Mouse (Mus musculus) midbrain, embryonic 11.5 days (tissue): ENCODE data around the gene Dusp1. TPM values are rescaled to one million over a fixed set of nuclear protein-coding genes. Genes with fewer than 3 reads are reported as not detected.

Source experiments
- ATAC-seq: fragments of 200-750 bp; cut with Nextera tagmentation; 2 replicates; pipeline ENCODE4 v1.8.0; 2017; ENCODE audit warnings: moderate TSS enrichment, moderate library complexity; ENCODE audit not compliant: low FRiP score
- DNase-seq: peaks from one replicate; pipeline ENCODE4 v3.0.0; 2015; ENCODE audit warnings: low spot score; ENCODE audit errors: missing footprints
- H3K27ac ChIP-seq: fragments of 300-500 bp; sonication (generic); 2 replicates; pipeline ENCODE4 v1.5.1; 2014; ENCODE audit warnings: low read depth, low read length
- H3K27me3 ChIP-seq: fragments of 300-500 bp; sonication (generic); 2 replicates; pipeline ENCODE4 v1.6.1; 2014; ENCODE audit warnings: mild to moderate bottlenecking, low read length, moderate library complexity, mixed read lengths; ENCODE audit not compliant: control insufficient read depth, insufficient read depth
- H3K36me3 ChIP-seq: fragments of 300-500 bp; sonication (generic); 2 replicates; pipeline ENCODE4 v1.6.1; 2014; ENCODE audit warnings: mild to moderate bottlenecking, low read length, moderate library complexity, mixed read lengths; ENCODE audit not compliant: control insufficient read depth, insufficient read depth
- H3K4me1 ChIP-seq: fragments of 300-500 bp; sonication (generic); 2 replicates; pipeline ENCODE4 v1.6.1; 2014; ENCODE audit warnings: low read length; ENCODE audit not compliant: control insufficient read depth, insufficient read depth
- H3K4me2 ChIP-seq: fragments of 300-500 bp; sonication (generic); 2 replicates; pipeline ENCODE4 v1.6.1; 2014; ENCODE audit warnings: mild to moderate bottlenecking, moderate library complexity
- H3K4me3 ChIP-seq: fragments of 300-500 bp; sonication (generic); 2 replicates; pipeline ENCODE4 v1.5.1; 2014; ENCODE audit warnings: low read depth, low read length
- H3K9ac ChIP-seq: fragments of 300-500 bp; sonication (generic); 2 replicates; pipeline ENCODE4 v1.6.1; 2014; ENCODE audit warnings: low read length
- H3K9me3 ChIP-seq: fragments of 300-500 bp; sonication (generic); 2 replicates; pipeline ENCODE4 v1.6.1; 2016; ENCODE audit warnings: low read length; ENCODE audit not compliant: control insufficient read depth
- WGBS: fragments of 180-500 bp; shearing (Covaris S2); extraction: QIAGEN DNeasy Blood & Tissue Kit; methylation state at CpG from one replicate; pipeline ENCODE4 v1.1.7; 2014; 5-methylcytosine and 5-hydroxymethylcytosine counted together
- polyA plus RNA-seq: library from polyadenylated mRNA; unstranded; fragments of >200 nt; fragmentation: Nextera tagmentation; extraction: Ambion mirVana; gene quantifications from 2 replicates; pipeline ENCODE4 v1.2.1, GENCODE M21; 2014

Gene Dusp1
- polyA plus RNA-seq, 1 experiment from 2014 or later = 30.2 TPM

GRCm38 (mm10) chr17:26507966-26508344 is 54.0 kb downstream of the Dusp1 start:
- under 1% methylated on average over 46 of the region's 46 CpGs for WGBS
- no peaks in the 10 kb centered on the region for H3K36me3 ChIP-seq
- H3K9ac ChIP-seq = peak overlapping the region; percentile 85
- peak overlapping the region; percentile 78 for H3K4me2 ChIP-seq
- H3K9me3 ChIP-seq = no peaks in the 10 kb centered on the region
- peak overlapping the region; percentile 63 for H3K4me3 ChIP-seq
- no peaks in the 10 kb centered on the region for H3K27me3 ChIP-seq
- peak overlapping the region; percentile 97 for H3K27ac ChIP-seq
- peaks cover 36% of the 10 kb centered on the region for H3K4me1 ChIP-seq
- ATAC-seq = peak; percentile 69
- no peak for DNase-seq

DNA sequence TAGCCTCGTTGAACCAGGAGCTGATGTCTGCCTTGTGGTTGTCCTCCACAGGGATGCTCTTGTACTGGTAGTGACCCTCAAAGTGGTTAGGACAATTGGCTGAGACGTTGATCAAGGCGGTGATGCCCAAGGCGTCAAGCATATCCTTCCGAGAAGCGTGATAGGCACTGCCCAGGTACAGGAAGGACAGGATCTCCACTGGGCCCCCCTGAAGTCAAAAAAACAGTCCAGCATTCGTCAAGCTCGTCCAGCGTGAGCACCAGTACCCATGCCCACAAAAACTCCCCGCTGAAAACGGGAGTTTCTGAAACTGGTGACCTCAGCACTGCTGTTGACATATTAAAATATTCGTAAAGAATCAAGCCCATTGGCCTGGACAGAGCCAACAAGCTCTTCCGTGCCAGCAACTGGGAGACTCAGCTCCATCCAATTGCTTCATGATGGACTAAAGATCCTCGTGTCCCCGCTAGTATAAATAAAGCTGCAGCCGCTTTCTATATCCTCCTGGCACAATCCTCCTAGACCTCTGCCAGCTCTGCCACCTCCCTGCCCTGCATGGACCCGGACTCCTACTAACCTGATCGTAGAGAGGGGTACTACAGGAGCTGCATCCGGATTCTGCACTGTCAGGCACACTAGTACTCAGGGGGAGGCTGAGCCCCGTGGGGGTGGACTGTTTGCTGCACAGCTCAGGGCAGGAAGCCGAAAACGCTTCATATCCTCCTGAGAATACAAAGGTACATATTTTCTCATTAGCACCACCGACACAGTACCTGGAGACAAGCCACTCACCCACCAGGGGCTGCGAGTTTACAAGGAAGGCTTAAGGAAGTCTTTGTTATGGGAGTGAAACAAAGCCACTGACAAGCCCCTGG is 54.7 kb downstream of the Dusp1 start:
- WGBS = 27% methylated on average over 24 of the region's 24 CpGs
- Histone ChIP-seq H3K4me1 (peaks cover 43% of the 10 kb centered on the region), H3K9me3 (no peaks in the 10 kb centered on the region), H3K36me3 (no peaks in the 10 kb centered on the region), H3K27ac (peak overlapping the region; percentile 97), H3K4me3 (peak overlapping the region; percentile 63), H3K4me2 (peak overlapping the region; percentile 78), H3K9ac (peak overlapping the region; percentile 85), H3K27me3 (no peaks in the 10 kb centered on the region)
- ATAC-seq (no peak), DNase-seq (peak; percentile 95)

GRCm38 (mm10) chr17:26506031-26506641 is 55.8 kb downstream of the Dusp1 start:
- peaks cover 45% of the 10 kb centered on the region for H3K4me1 ChIP-seq
- peak overlapping the region; percentile 78 for H3K4me2 ChIP-seq
- H3K9ac ChIP-seq = 0 out of 2 replicates have a peak overlapping the region, but pooled peaks have one; percentile 85

DNA sequence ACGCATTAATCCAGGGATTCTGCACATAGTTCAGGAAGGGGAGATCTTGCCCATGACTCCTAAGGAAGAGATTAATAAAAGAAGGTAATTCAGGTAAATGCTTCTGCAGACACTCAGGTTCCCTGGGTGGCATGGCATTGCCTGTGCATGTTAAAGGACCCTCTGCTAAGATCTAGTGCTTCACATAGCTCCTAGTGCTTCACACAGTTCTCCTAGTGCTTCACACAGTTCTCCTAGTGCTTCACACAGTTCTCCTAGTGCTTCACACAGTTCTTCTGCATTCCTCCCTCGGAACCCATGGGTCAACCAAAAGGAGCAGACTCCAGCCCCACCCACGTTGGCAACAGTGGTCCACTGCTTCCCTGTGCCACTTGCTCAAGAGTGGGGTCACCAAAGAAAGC is 56.7 kb downstream of the Dusp1 start:
- H3K4me3 ChIP-seq = no peak overlapping the region
- H3K9me3 ChIP-seq = no peaks in the 10 kb centered on the region
- no peaks in the 10 kb centered on the region for H3K36me3 ChIP-seq
- 79% methylated on average over 3 of the region's 3 CpGs for WGBS
- H3K4me1 ChIP-seq = peaks cover 45% of the 10 kb centered on the region
- peak; percentile 64 for DNase-seq
- H3K4me2 ChIP-seq = no peak overlapping the region
- H3K9ac ChIP-seq = no peak overlapping the region
- H3K27ac ChIP-seq = no peak overlapping the region
- H3K27me3 ChIP-seq = no peaks in the 10 kb centered on the region
- no peak for ATAC-seq

More at GRCm38 (mm10) chr17:26506031-26506641, 55.8 kb downstream of the Dusp1 start:
- WGBS = 83% methylated on average over 14 of the region's 14 CpGs
- DNase-seq (peak; percentile 77), ATAC-seq (no peak)
- Histone ChIP-seq H3K36me3 (no peaks in the 10 kb centered on the region), H3K27me3 (no peaks in the 10 kb centered on the region), H3K27ac (no peak overlapping the region), H3K4me3 (peak overlapping the region; percentile 63; the same call in 1 of the 2 replicates), H3K9me3 (no peaks in the 10 kb centered on the region)

DNA sequence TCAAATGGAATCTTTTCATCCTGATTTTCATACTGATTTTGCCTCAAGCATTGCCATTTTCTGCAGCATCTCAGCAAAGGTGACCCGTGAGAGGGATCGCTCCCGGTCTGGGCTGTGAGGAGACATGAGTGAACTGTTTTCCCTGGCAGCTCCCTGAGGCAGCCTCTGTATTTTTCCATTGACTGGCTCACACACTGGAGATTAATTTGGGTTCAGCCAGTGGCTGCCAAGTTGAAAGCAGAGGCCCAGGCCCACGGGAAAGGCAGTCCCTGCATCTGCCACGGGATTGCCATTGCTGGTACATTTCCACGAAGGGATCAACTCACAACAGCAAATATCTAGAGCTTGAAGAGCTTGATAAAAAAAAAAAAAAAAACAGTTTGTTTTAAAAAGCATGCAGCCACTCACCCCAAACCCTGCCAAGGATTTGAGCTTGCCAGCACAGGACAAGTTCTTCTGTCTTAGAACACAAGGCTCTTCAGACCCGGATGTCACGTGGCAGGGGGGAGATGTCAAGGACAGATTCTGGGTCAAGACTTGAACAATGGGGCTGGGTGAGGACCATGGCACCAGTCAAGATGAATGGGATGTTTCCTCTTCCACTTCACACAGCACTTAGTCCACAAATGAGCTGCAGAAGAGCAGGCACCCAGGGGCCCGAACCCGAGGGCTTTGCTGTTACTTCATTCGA is 57.8 kb downstream of the Dusp1 start:
- Histone ChIP-seq H3K27ac (peak overlapping the region; percentile 52), H3K9me3 (no peaks in the 10 kb centered on the region), H3K4me2 (peak overlapping the region; percentile 52), H3K27me3 (no peaks in the 10 kb centered on the region), H3K9ac (peak overlapping the region; percentile 57; the same call in 1 of the 2 replicates), H3K4me1 (peaks cover 42% of the 10 kb centered on the region), H3K4me3 (no peak overlapping the region), H3K36me3 (no peaks in the 10 kb centered on the region)
- DNase-seq (peak; percentile 84), ATAC-seq (no peak)
- 41% methylated on average over 11 of the region's 11 CpGs for WGBS

DNA sequence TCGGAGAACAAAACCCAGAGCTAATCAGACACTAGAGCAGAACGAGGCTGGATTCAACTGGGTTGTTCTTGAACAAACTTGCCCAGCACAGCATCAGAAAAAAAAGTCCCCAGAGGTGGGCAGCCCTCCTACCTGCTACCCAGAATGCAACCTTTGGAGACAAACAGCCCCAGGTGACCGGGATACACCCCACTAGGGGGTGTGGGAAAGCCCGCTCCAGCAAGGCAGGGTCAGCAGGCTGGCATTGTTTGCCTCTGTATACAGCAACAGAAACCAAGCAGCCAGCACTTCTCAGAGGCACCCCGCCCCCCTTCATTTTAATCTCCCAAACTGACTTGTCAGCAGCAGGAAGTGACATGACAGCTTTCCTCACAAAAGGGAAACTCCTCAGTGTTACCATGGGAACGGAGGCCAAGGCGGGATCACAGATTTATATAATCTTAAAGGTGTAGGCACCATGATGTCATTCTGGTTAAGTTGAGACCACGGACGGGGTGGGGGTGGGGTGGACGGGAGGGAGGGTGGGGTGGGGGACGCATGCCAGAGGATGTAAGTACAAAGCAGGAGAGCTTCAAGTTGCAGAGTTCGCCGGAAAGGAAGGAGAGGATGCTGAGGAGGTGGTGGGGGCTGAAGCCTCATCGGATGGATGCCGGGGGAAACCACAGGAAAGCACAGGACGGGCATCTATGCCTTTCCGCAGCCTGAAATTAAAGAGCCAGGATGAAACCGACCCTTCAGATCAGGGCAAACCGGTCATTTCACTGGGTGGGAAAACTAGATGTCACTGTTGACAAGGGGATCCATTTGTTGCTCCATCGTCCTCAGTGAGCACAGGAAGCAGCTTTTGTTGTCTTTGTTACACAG is 58.9 kb downstream of the Dusp1 start:
- DNase-seq (peak; percentile 97), ATAC-seq (peak; percentile 79)
- H3K4me3 ChIP-seq = peak overlapping the region; percentile 28
- peaks cover 42% of the 10 kb centered on the region for H3K4me1 ChIP-seq
- peak overlapping the region; percentile 75 for H3K27ac ChIP-seq
- no peaks in the 10 kb centered on the region for H3K27me3 ChIP-seq
- peak overlapping the region; percentile 52 for H3K4me2 ChIP-seq
- 2% methylated on average over 20 of the region's 20 CpGs for WGBS
- peak overlapping the region; percentile 57 for H3K9ac ChIP-seq
- H3K9me3 ChIP-seq = no peaks in the 10 kb centered on the region
- H3K36me3 ChIP-seq = no peaks in the 10 kb centered on the region

DNA sequence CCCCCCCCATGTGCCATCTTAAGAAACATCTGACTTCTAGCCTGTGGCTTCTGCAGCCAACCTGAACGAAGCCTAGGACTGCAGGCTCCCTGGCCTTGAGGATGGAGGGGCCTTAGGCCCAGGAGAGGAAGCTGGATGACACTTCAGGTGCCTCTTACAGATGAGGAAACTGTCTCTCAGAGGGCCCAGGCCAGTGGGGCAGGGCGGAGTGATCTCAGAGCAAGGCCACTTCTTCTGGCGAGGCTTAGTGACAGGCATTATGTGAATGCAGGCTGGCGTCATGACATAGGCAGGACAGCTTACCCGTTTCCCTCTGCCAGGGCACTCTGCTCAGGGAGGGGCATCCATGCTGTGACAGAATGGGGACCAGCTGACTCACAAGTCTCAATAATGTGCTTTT is 60.1 kb downstream of the Dusp1 start:
- Histone ChIP-seq H3K36me3 (no peaks in the 10 kb centered on the region), H3K27me3 (no peaks in the 10 kb centered on the region), H3K27ac (no peak overlapping the region), H3K9ac (no peak overlapping the region), H3K4me1 (peaks cover 39% of the 10 kb centered on the region), H3K4me2 (no peak overlapping the region), H3K9me3 (no peaks in the 10 kb centered on the region), H3K4me3 (no peak overlapping the region)
- ATAC-seq (no peak), DNase-seq (peak; percentile 74)
- WGBS = 87% methylated on average over 5 of the region's 5 CpGs

- Histone ChIP-seq H3K9me3 (no peaks in the 10 kb centered on the region), H3K27me3 (no peaks in the 10 kb centered on the region), H3K4me3 (no peak overlapping the region), H3K9ac (no peak overlapping the region), H3K36me3 (no peaks in the 10 kb centered on the region), H3K4me1 (peaks cover 14% of the 10 kb centered on the region), H3K4me2 (no peak overlapping the region), H3K27ac (no peak overlapping the region)
- 51% methylated on average over 1 of the region's 1 CpGs for WGBS
- DNase-seq (no peak), ATAC-seq (no peak)
Measured at GRCm38 (mm10) chr17:26498626-26499025, 63.3 kb downstream of the Dusp1 start.
